13 mouse cellular contexts compared by ENCODE assay signal in the genomic region with DNA sequence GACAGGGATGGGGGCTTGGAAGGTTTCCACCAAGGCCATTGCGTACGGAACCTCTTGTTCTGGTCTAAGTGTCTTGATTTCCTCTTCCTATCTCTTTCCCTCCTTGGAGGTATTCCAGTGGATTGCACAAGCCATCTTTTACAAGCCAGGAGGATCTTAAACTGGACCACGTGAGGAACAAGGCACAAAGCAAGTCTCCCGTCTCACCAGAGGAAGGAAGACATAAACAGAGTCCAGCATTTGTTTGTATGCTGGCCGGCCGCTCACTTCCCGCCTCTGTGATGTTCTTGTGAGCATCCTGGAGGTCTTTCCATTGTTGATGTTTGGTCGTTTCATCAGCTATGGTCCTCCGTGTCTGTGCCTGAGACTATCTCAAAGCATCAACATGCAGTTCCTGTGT.
A peak's percentile ranks its signal among the peaks of the same experiment; 100 is the strongest.
DNase-seq lines count a peak whose midpoint lies in the region; TF ChIP-seq lines count a peak whose summit lies in the region.
"Had no signal": no experiment of that assay in that cellular context is flagged by ENCODE, and none has a peak within 500 bp of the region (broad histone marks: within the 10 kb centered on the region; RNA-seq: fewer than 3 reads in every experiment).

No protein-coding gene starts in this region.

- TF ChIP-seq POLR2A in liver, adult 2 months (IDR thresholded peaks at IDR 0.05; ENCODE audit: extremely low read depth, insufficient read depth, low read length) = no peak

- H3K4me1 ChIP-seq in liver, adult 2 months (ENCODE audit: control insufficient read depth, insufficient read depth, low read length) = no peaks in the 10 kb centered on the region
- H3K4me1 ChIP-seq in limb, embryonic 10.5 days = peaks cover under 1% of the 10 kb centered on the region; the same call in 1 of the 2 replicates
- H3K4me1 ChIP-seq: heart, embryonic 15.5 days had no signal

- no peaks in the 10 kb centered on the region for H3K36me3 ChIP-seq in liver, adult 2 months (ENCODE audit: control insufficient read depth, insufficient read depth, low read length)
- H3K36me3 ChIP-seq in limb, embryonic 10.5 days = no peaks in the 10 kb centered on the region
- H3K36me3 ChIP-seq: G1E; heart, embryonic 15.5 days had no signal

- DNase-seq in adrenal gland, adult (ENCODE audit: inconsistent age in 2 of 2, low spot score in 1 of 2) = peak; percentile 53 to 57
- DNase-seq in adrenal gland, postnatal 25 days = no peak
- DNase-seq in liver, adult 2 months (ENCODE audit: extremely low read depth, low read depth, low spot score) = peak; percentile 62
- DNase-seq in liver = no peak
- DNase-seq in limb, embryonic 10.5 days (ENCODE audit: low spot score) = peak; percentile 26
- DNase-seq in testis, postnatal 10 days (ENCODE audit: low spot score) = peak; percentile 53
- DNase-seq in cerebellum, adult 9-11 months = no peak
- DNase-seq in thymus, adult 18-20 months = no peak
- DNase-seq: cerebellum, postnatal 36 days; right cerebral cortex, adult 18-20 months had no signal

- no peak overlapping the region for H3K4me3 ChIP-seq in liver, adult 2 months (ENCODE audit: insufficient read depth, low read depth, low read length)
- H3K4me3 ChIP-seq in limb, embryonic 10.5 days = no peak overlapping the region
- H3K4me3 ChIP-seq: heart, embryonic 15.5 days had no signal

- no peak for TF ChIP-seq CTCF in liver, adult 2 months (IDR thresholded peaks at IDR 0.05; ENCODE audit: low read depth, low read length)

- 67% methylated on average over 9 of the region's 9 CpGs for WGBS in liver, adult 2 months
- WGBS in limb, embryonic 10.5 days = 80% methylated on average over 9 of the region's 9 CpGs

- H3K79me2 ChIP-seq in liver, adult 2 months (ENCODE audit: control insufficient read depth, insufficient read depth, low read length) = no peaks in the 10 kb centered on the region

- no peak overlapping the region for H3K27ac ChIP-seq in liver, adult 2 months (replicated peaks; ENCODE audit: insufficient read depth, low read depth, low read length)
- no peak overlapping the region for H3K27ac ChIP-seq in limb, embryonic 10.5 days
- H3K27ac ChIP-seq: heart, embryonic 15.5 days; macrophage had no signal

- H3K9ac ChIP-seq in liver, adult 2 months (ENCODE audit: low read depth, low read length) = no peak overlapping the region
- H3K9ac ChIP-seq: heart, embryonic 15.5 days had no signal

- no peaks in the 10 kb centered on the region for H3K27me3 ChIP-seq in liver, adult 2 months (ENCODE audit: control insufficient read depth, insufficient read depth, low read length)
- no peaks in the 10 kb centered on the region for H3K27me3 ChIP-seq in limb, embryonic 10.5 days (ENCODE audit: low read depth, poor library complexity, severe bottlenecking)
- H3K27me3 ChIP-seq: heart, embryonic 15.5 days had no signal

- no peaks in the 10 kb centered on the region for H3K9me3 ChIP-seq in limb, embryonic 10.5 days (replicated peaks)
- H3K9me3 ChIP-seq: heart, embryonic 15.5 days had no signal

Comparison
In these comparisons a context has a peak if more than half of its experiments do, and no peak if none do; other contexts are left out.
1. DNase-seq: peak in adrenal gland, adult (2 of 2), liver, adult 2 months (single experiment), limb, embryonic 10.5 days (single experiment) and testis, postnatal 10 days (single experiment); none in adrenal gland, postnatal 25 days (single experiment), liver (single experiment), cerebellum, adult 9-11 months (single experiment) and thymus, adult 18-20 months (0 of 2).